Mouse (Mus musculus) erythroblast, embryonic 14.5 days (primary cell): ENCODE results near the gene Smarcd1.

Experiments
- GATA1 ChIP-seq: IDR thresholded peaks from 2 replicates; pipeline ENCODE4 v1.6.1; 2012; ENCODE audit warnings: low read length, inconsistent platforms, mixed read lengths
- TAL1 ChIP-seq: IDR thresholded peaks from 3 replicates; pipeline ENCODE4 v1.6.1; 2012; ENCODE audit warnings: low read length, inconsistent platforms, mixed read lengths

DNA sequence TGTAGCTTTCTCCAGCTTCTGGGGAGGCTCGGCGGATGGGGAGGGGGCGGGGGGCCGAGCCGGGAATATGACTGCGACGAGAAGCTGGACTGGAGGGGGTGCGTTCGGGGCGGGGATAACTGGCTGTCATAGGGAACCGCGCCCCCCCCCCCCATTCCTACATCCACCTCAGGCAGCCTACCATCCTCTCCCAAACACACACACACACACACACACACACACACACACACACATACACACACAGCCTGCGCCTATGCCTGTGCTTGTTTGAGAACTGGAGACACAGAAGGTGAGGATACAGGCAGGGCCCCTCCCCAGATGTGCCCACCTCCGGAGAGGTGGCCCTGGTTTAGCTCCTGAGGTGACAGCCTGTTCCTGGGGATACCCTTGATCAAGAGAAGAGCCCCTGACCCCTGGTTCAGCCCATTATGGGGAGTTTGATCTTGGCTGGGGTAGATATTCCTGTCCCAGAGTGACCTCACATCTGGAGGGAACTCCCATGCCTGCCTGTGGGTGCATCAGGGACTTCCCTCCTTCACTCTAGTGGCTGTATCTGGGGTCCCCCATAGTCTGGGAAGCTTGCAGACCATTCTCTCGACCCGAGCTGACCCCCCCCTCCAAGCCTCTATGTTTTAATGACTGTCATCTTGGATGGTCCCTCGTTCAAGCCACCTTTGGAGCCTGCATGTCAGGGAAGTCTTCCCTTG is 30.8 kb upstream of the Smarcd1 start:
- TF ChIP-seq GATA1: no peak
- no peak for TF ChIP-seq TAL1
